Mouse (Mus musculus) testis, postnatal 10 days (tissue): ENCODE data around the gene Rell1.
A peak's percentile ranks its signal among the peaks of the same experiment; 100 is the strongest.

Experiments
- DNase-seq: peaks from one replicate; pipeline ENCODE4 v3.0.0; 2021; ENCODE audit warnings: low spot score

Rell1 gene

GRCm38 (mm10) chr5:63968443-63969415, at the start of gene Rell1:
Gene Rell1 (minus strand): TSS chr5:63968897.
- peak; percentile 100 for DNase-seq

GRCm38 (mm10) chr5:64012596-64013366, 44.1 kb upstream of the Rell1 start:
- DNase-seq: no peak

DNA sequence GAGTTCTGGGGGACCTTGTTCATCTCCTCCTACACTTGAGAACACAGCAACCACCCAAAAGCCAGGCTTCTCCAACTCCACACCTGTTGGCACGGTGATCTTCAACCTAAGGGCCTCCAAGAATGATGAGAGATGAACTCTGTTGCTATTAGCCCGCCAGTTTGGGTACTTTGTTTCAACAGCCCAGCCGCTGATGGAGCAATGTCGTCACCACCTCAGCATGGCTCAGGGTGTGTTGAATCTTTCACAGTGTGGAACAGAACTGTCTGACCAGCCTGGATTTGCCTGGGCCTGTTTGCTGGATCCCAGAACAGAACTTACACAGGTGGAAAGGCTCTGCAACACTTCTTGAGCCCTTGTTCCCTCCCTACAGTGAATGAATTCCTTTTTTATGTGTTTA, 37.9 kb upstream of the Rell1 start:
- no peak for DNase-seq

- no peak for DNase-seq
These were observed 34.6 kb upstream of the Rell1 start for GRCm38 (mm10) chr5:64003302-64003701.

DNA sequence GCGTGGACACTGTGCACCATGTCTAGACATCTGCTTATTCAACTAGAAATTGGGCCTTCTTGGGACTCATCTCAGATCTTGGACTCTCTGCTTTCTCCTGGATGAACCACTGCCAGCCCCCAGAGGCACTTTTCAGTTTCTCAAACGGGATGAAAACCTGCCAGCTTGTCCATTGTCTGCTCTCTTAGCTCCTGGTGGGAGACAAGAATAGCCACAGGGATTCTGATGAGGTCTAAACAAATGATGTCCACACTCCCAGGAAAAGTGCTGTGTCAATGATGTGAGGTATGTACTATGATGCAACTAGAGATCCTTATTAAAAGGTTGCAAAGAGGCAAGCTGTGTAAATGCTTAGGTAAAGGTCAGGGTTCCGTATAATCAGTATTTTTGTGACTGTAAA, 25.2 kb upstream of the Rell1 start:
- DNase-seq: no peak

GRCm38 (mm10) chr5:63990675-63991074, 22.0 kb upstream of the Rell1 start:
- no peak for DNase-seq

DNA sequence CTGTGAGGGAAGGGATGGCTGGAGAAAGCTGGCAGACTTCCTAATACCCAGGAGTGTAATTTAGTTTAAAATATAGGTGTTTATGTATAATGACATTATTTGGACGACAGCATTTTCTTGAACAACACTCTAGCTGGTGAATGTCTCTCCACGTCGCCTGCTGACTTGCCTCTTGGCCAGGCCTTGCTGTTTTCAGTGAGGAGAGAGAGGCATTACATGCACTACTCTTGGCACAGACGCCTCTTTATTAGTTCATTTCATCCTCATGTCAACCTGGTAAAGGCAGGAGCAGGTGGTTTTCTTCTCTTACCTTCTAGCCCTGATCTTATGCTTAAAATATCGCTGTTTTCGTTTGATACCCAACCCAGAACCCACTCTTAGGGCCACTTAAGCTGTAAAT, 17.6 kb upstream of the Rell1 start:
- no peak for DNase-seq

- no peak for DNase-seq
These were observed 13.6 kb upstream of the Rell1 start for GRCm38 (mm10) chr5:63982296-63982695.

DNA sequence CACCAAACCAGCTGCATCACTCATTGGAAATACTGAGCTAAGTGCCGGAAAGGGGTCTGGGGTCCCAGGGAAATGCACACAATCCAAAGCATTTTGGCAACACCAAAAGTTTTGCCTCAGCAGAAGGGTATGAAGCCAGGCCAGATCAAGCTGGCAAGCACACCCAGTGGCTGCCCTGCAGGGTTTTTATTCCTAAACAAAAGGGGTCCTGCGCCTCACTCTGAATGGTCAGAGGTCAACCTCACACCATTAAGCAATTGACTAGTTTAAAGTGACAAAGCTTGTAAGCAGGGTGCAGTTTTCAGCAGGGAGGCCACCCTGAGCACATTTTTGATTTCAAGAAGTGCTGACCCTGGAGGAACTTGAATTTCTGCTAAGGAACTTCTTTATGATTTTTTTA, 2.3 kb upstream of the Rell1 start:
- no peak for DNase-seq

DNA sequence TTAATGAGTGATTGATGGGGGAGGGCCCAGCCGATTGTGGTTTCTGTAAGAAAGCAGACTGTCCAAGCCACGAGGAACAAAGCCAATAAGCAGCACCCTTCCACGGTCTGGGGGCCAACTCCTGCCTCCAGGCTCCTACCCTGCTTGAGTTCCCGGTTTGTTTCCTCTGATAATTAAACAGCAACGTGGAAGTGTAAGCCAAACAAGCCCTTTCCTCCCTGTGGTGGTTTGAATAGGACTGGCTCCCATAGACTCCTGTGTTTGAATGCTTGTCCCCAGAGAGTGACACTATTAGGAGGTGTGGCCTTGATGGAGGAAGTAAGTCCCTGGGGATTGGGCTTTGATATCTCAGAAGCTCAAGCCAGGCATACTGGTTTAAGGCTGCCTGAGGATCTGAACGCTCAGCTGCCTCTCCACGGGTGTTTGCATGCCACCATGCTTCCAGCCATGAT, 1.6 kb upstream of the Rell1 start:
- no peak for DNase-seq

- no peak for DNase-seq
These were observed 897 bp upstream of the Rell1 start for GRCm38 (mm10) chr5:63969476-63970112.

- DNase-seq: no peak
These were observed 1.0 kb downstream of the Rell1 start for GRCm38 (mm10) chr5:63967591-63968141.

DNA sequence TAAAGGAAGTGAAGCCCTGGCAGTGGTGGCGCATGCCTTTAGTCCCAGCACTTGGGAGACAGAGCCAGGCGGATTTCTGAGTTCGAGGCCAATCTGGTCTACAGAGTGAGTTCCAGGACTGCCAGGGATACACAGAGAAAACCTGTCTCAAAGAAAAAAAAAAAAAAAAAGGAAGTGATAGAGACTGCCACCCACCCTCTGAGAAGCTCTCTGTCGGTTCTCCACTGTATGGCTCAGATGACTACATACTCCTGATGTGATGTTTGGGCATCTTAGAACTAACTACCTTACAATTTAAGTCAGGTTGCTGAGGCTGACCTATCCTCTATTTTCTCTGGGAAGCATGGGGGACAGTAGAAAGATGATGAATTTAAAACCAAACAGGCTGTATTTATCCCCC, 2.3 kb downstream of the Rell1 start:
- no peak for DNase-seq

DNA sequence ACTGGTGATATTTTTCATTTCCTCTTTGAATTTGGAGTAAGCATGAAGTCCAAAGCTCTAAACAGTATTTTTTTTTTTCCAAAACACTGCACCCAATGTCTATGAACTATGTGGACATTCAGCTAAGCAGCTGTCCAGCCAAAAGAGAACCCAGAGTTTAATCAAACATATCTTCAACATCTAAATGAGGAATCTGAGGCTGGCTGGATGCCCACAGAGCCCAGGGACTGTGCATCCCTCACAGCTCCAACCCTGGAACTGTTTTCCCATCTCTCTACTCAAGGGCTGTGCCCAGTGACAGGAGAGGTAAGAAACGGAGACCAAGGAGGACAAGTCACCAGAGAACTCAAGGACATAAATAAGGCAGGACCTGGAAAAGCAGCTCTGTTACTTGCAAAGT, 2.8 kb downstream of the Rell1 start:
- no peak for DNase-seq

DNA sequence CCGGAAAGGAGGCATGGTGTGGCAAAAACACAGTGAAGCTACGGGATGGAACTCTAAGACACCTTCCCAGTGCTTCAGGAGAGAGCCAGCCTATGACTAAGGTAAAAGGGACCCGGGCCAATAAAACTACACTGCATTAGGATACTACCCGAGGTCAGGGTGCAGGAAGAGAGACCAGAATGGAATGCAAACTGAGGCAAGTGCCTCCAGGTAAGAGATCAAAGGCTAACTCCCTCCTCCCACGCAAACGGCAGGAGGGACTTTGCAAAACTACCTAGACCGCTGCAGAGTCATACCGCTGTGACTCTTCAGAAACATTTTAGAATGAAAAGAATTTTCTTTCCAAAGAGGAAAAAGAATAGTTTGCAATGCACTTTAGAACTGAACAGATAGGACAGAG, 4.1 kb downstream of the Rell1 start:
- DNase-seq: no peak

DNA sequence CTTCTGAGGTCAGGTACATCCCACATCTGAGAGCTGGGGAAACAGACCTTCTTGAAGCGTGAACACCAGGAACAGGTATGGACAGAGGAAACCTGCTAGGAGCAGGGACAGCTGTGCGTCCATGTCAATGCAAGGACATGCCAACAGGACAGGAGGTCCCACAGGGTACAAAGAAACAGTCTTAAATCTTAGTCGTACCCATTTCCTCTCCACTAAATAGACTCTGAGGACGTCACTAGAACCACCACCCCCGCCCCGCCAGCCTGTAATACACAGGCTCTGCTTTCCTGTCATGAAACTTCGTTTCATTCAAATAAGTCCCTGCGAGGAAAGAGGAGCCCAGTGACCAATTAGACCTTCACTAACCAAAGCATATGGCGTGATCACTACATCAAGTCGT, 7.0 kb downstream of the Rell1 start:
- DNase-seq: no peak

- no peak for DNase-seq
These were observed 8.1 kb downstream of the Rell1 start for GRCm38 (mm10) chr5:63960565-63960964.

GRCm38 (mm10) chr5:63958963-63959708, 9.6 kb downstream of the Rell1 start:
- DNase-seq: no peak

- DNase-seq: no peak
These were observed 11.1 kb downstream of the Rell1 start for GRCm38 (mm10) chr5:63957607-63958006.

DNA sequence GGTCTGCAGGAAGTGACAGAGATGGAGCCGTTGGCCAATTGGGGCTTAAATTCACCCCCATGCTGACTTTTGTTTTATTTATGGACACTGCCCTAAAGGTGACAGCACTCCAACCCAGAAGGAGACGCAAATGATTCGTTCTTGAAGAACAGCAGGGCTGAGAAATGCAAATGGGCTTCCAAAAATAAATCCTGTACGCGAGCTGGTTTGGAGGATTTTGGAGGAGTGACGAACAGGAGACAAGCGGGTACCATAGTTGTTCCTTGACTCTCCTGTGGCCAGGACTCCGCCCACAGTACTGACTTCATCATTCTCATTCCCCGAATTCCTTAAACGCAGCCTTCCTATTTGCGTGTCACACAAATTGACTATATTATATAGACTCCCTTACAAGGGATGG, 12.3 kb downstream of the Rell1 start:
- DNase-seq: no peak

- no peak for DNase-seq
These were observed 15.2 kb downstream of the Rell1 start for GRCm38 (mm10) chr5:63953401-63954032.
